Mouse (Mus musculus): ENCODE measurements at regions not wholly inside any gene's neighbourhood (a gene's known extent, or its start where the extent isn't known, plus 50 kb on each side); places are given as distances from the start of the nearest gene placed in this dataset.

- DNase-seq, result no peak
Measured at GRCm38 (mm10) chr7:110679916-110680315, 52.5 kb downstream of the Adm start.

GRCm38 (mm10) chr7:110682911-110683310 is 55.5 kb downstream of the Adm start:
- DNase-seq, result no peak

DNA sequence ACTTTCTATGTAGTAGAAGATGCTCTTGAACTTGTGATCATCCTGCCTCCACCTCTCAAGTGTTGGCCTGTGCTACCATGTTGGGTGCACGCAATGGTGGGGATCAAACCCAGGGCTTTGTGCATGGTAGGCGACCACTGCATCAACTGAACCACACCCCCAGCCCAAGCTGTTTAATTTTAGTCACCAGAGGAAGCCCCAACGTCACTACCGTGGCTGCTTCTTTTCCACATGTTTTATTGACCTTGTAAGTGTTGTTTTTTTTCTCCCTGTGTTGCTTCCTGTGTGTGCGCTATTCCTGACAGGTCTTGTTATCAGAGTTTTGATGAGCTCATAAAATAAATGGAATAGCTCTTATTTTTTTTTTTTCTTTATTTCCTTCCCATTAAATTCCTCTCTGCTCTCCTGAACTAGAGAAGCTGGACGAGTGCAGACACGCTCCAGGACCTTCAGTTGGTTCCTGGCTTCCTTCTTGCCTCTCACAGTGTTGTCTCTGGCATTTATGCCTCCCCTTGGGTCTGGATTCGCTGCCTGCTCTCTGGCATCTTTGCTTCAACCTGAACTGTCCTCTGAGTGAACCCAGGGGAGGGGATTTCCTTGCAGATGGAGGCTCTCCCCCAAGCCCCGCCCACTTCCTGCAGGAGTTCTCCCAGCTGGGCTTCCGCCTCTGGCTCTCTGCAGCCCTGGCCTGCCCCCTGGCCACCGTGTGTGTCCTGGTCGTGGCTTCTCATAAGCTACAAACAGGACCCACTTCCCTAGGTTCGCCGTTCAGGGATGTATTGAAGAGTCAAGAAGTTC is 61.6 kb downstream of the Adm start:
- DNase-seq, result peak; percentile 44 to 68

- DNase-seq, result no peak
Measured at GRCm38 (mm10) chr7:110690241-110690640, 62.8 kb downstream of the Adm start.

DNA sequence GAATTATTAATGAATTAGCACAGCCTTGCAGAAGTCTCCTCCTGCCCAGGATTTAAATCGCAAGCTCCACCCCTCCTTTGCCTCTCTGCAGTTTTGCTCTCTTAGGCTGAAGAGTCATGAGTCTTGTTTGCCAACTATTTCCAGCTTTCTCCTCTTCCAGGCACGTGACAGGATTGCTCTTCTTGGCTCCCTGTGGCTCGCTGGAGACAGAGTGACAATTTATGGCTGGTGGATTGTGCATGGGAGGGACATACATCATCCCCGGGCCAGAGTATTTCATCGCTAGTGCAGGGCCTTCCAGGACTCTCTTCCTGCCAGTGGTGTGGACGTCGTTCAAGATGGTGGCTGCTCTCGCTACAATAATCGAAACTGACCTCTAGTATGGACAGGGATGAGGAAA is 63.4 kb downstream of the Adm start:
- DNase-seq, result no peak

GRCm38 (mm10) chr7:110694262-110694661 is 66.8 kb downstream of the Adm start:
- no peak for DNase-seq

GRCm38 (mm10) chr7:110695729-110696128 is 68.3 kb downstream of the Adm start:
- no peak for DNase-seq

DNA sequence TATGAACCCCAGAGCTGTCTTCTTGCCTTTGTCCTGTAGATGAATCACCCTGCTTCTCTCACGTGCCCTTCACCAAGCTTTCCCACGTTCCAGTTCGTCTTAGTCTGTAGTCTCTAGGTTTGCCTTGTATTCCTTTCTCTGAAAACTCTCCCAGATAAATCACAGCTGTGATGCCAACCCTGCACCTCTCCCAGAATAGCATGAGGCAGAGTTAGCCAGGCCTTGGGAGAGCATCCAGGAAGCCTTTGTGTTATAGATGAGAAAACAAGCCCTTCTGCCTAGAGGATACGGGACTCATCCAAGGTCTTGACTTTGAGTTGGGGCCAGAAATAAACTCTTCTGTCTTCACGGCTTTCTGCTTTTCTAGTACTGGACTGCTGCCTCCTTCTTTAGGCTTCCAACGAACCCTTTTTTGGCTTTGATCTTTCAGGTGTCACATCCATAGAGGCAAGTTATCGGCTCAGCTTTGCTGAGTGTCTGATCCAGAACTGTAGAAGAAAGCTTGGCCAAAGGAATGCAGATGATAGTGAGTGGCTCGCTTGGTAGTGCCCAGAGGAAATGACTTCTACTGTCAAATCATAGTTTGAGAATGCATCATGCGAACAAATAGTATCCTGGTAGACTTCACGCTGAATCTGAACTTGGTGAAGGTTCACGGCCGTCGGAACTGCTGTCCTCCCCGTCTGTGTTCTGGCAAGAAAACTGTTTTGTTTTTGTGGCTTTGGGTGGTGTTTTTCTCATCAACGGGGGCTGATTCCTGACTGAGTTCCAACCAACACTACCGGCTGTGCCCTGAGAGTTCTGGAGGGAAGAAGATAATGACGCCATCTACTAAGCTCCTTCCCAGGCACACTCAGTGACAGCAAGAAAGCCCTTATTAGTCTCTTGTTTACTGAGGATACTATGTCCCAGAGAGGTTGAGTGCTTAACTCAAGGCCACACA is 69.5 kb upstream of the Ampd3 start:
- DNase-seq, result peak in 1 of 2 experiments; percentile 21

GRCm38 (mm10) chr7:110699596-110699995 is 68.4 kb upstream of the Ampd3 start:
- no peak for DNase-seq

DNA sequence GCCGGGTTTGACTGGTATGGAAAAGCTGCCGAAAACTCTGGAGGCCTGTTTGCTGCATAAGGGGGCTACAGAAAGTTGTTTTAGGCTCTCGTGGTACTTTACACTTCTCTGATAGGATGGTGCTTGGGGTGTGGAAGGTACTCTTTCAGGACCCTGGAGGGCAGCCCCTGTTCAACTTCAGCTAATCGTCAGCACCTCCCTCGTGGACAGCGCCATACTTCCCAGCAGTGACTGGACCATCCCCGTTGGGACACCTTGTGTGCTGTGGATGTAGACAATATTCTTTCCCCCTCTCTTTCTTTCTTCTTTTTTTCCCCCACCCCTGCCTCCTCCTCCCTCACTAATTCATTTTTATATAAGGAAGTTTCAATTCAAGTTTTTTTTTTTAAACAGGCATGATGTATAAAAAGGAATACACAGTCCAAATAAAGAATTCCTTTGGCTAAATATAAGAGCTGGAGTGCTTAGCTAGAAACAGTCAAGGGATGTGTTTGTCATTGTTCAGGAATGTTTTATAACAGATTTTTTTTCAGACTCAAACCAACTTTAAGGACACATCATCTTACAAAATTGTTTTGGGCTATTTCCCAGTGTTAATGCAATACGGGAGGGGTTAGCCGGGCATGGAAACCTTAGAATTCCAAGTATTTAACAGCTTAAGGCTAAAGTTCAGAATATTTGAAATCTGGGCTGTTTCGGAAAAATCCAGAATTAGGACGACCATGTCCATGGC is 66.2 kb upstream of the Ampd3 start:
- no peak for DNase-seq

DNA sequence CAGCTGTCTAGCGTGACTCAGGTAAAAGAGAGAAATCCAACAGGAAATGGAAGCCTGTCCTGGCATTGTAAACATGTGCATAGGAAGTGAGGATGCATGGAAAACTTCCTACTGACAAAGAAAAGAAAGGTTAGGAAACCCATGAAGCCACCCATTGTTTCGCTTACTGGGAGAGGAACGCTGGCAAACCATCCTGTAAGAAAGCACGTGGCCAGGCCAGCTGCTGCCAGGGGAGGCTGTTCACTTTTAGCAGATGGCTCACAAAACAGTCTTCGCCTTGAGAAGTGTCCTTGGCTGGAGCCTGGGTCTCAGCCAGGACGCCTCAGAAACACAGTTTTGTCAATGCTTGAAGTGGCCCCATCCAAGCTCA is 65.6 kb upstream of the Ampd3 start:
- DNase-seq, result peak in 1 of 2 experiments; percentile 57

- no peak for DNase-seq
Measured at GRCm38 (mm10) chr7:110705311-110706000, 62.5 kb upstream of the Ampd3 start.

DNA sequence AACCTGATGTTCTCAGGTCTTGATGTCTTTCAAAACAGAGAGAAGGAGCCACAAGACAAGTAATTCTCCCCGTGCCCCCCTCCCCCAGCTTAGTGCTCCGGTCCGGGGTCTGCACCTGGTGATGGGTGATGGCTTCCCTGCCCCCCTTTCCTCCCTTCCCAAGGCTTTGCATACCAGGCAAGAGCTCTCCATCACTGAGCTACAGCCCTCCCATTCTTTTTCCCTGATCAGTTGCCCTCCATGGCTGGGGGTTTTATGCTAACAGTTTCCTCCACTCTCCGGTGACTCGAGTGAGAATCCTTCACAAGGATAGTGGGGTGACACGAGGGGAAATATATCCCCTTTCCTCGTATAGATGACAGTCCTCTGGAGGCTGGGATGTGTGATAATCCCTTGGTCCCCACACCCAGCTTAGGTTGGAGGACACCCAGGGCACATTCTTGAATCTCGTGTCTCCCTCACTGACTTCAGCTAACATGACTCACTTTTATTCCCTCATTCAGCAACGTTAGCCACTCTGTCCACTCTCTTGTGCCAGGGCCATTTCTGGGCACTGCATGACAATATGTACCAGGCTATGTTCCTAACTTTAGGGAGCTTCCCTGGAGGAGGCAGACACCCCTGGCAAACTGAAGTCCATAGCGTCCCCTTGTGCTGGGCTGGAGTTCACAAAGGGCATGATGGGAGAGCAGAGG is 61.9 kb upstream of the Ampd3 start:
- no peak for DNase-seq

DNA sequence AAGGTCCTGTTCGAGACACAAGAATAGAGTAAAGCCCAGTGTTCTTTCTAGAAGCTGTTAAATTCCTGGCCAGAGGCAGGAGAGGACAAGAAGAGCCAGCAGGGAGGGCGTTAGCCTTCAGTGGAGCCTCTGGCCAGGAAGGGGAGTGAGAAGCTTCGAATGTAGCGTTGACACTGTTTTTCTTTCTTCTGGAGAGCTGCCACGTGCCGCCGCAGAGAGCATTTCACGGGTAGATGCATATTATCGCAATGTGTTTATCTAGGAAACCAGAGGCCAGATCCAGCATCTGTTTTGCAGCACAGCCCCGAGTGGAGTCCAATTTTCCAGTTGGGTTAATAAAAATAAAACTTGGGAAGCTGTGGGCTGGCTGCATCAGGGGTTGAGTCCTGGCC is 61.3 kb upstream of the Ampd3 start:
- DNase-seq, result peak; percentile 39 to 51

DNA sequence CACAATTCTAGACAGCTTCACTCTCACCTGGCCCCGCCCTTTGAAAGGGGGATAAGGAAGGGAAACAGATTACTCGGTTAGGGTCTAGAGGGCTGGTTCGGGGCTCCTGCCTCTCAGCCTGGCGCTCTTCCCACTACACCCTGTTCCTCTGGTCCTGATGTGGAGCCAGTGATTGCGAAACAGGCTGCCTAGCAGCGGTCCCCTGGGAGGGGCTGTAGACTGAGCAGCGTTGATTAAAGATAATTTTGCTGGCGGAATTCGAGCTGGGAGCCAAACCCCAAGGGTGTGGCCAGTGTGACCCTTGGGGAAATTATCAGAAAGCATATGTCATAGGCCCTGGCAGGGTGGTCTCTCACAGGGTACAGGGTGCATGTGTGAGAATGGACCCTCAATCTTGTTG is 59.9 kb upstream of the Ampd3 start:
- DNase-seq, result peak in 1 of 2 experiments; percentile 27

- no peak for DNase-seq
Measured at GRCm38 (mm10) chr7:110708781-110709180, 59.2 kb upstream of the Ampd3 start.

DNA sequence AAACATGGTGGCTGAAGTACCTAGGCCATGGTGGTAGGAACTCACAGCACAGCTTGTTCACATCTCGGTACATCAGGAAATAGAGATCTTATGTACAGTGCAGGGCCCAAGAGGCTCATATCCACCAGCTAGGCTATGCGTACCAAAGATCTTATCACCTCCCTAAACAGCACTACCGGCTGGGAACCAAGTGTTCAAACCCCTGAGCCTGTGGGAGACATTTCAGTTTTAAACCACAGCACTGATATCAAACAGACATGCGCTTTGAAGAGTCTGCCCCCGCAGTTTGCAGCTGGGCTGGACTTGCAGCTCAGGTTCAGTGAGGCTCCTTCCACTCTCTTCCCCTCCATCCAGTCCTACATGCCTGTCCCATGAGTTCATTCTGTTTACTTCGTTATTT is 58.4 kb upstream of the Ampd3 start:
- DNase-seq, result no peak

DNA sequence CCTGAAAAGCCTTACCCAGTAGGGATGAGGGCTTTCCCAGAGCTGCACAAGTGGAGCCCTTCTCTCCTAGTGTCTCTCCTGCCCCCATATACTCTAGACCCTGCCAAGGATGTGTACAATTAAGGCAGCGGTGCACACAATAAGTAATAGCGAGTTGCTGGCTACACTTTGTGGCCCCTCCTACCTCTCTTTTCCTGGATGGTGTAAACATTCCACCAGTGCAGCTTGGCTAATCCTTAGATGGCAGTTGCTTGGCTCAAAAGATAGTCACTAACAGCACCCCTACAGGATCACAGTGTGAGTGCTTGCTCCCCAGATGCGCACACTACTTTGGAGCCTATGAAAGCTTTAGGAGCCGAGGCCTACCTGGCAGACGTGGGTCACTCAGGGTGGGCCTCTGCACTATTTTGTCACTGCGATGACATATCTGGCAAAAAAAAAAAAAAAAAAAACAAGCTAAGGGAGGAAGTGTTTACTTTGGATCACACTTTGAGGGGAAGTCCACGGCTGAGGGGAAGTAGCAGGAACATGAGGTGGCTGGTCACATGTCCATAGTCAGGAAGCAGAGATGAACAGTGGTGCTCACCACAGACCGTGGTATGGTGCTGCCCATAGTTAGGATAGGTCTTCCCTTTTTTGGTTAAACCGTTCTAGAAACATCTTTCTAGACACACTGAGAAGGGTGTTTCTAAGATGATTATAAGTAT is 57.6 kb upstream of the Ampd3 start:
- DNase-seq, result no peak

DNA sequence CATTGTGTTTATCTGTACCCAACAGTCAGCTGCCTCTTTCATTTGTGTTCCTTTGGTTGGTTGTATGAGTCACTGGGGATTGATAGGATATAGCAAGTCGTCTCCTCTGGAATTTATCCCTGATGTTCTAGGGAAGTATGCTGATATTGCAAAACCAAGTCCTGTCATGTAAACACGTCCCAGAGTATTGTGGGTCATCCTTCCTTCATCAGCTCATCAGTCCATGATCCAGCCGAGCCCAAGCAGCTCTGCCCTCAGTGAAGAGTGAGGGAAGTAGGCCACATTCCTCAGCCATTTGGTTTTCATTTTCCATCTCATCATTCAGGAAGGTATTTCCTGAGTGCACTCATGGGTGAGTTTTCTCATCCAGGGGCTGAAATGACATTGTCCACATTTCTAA is 54.3 kb upstream of the Ampd3 start:
- no peak for DNase-seq

- no peak for DNase-seq
Measured at GRCm38 (mm10) chr7:110715110-110715509, 52.9 kb upstream of the Ampd3 start.

- DNase-seq, result no peak
Measured at GRCm38 (mm10) chr7:110715545-110715944, 52.5 kb upstream of the Ampd3 start.
